Mouse (Mus musculus) layer of hippocampus, adult 9-10 months (tissue): Measurements from ENCODE around the gene Pbx3.

ENCODE experiments used
- DNase-seq: peaks from one replicate; pipeline ENCODE4 v3.0.0; 2022; ENCODE audit warnings: low spot score

Gene Pbx3

GRCm38 (mm10) chr2:34372305-34373301, at the start of gene Pbx3:
TSS of gene Pbx3 (minus strand) at chr2:34373142.
- peak; percentile 80 for DNase-seq

DNA sequence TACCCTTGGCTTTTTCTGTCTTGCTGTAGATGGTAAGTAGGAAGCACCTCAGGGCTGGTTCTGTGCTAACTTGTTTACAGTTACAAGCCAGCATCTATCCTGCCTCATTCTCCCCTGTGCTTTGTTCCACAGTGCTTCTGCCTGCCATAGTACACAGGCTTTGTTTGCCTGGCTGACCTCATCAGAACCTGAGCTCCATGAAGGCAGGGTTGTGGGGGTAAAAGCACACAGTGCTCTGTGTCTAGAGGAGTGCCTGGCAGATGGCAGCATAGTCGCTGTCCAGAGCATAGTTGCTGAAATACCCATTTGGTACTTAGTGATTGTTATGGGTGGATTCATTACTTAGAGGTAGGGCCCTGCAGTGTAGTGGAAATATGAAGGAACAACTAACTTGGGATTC, 47.3 kb upstream of the Pbx3 start:
- no peak for DNase-seq

GRCm38 (mm10) chr2:34409741-34410340, 36.9 kb upstream of the Pbx3 start:
- no peak for DNase-seq

- DNase-seq: no peak
Measured at GRCm38 (mm10) chr2:34408341-34408740, 35.4 kb upstream of the Pbx3 start.

- no peak for DNase-seq
Measured at GRCm38 (mm10) chr2:34407596-34407995, 34.7 kb upstream of the Pbx3 start.

GRCm38 (mm10) chr2:34406601-34407464, 33.9 kb upstream of the Pbx3 start, which contains the start of gene Mapkap1:
TSS of gene Mapkap1 (plus strand) at chr2:34406771.
- peak; percentile 87 for DNase-seq

DNA sequence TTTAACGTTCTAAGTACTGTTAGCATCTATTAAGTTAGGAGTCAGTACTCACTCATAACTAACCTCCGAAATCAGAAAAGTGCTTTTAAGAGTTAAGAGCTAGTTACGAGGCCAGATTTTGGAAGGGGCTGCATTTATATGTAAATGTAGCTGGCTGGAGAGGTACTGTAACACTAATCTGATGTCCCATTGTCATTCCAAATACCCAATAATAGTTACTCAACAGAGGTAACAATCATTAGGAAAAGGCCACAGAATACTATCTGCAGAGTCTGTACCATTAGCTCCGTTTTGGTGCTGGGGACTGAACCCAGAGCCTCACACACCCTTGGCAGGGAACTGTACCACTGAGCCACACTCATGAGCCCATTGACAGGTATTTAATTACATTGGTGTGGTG, 26.6 kb upstream of the Pbx3 start:
- no peak for DNase-seq

DNA sequence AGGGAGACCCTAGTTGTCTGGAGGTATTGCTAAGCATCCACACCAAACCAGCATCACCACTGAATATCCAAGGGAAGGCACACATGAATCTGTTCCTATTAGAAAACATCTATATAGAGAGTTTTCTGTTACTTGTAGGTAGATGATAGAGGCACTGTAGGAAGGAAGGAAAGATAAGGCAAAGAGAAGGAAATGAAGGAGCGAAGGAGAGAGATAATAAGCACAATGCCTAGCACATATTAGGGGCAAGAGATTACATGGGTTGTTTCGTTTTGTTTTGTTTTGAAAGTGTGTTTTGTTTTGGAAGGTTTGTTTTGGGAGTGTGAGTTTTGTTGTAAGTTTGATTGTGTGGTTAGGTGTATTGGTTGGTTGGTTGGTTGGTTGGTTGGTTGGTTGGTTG, 6.0 kb upstream of the Pbx3 start:
- no peak for DNase-seq

- DNase-seq: no peak
Measured at GRCm38 (mm10) chr2:34374349-34374748, 1.4 kb upstream of the Pbx3 start.

GRCm38 (mm10) chr2:34373886-34374285, 944 bp upstream of the Pbx3 start:
- DNase-seq: no peak

DNA sequence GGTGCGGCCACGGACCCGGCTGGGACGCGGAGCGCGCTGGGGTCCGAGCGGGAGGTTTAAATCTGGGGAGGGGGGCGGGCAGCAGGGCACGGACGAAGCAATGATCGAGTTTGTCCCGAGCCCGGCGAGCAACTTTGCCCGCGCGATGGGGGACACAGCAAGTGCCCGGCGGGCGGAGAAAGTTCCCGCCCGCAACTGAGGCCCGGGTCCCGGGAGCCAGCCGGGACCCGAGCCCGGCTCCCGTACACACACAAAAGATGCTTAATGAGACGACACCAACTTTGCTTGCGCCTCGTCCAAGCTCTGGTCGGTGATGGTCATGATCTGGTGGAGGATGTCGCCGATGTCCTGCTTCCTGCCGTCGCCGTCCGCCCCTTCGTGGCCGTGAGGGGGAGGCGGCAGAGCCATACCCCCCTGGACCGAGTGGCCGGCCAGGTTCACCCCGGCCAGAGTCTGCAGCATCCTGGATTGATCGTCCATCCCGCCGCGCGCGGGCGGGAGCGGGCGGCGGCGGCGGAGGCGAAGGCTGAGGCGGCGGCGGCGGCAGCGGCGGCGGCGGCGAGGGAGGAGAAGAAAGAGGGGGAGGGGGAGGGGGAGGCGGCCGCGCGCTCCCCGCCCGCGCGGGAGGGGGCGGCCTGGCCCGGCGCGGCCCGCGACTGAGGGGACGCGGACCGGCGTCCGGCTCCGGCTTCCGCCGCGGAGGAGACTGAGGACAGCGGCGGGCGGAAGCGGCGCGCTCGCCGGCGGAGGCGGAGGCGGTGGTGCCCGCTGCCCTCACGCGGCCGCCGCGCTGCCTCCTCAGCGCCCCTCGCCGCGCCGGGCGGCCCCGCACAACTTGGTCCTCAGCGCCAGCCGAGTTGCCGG, 1.3 kb downstream of the Pbx3 start:
- DNase-seq: no peak

DNA sequence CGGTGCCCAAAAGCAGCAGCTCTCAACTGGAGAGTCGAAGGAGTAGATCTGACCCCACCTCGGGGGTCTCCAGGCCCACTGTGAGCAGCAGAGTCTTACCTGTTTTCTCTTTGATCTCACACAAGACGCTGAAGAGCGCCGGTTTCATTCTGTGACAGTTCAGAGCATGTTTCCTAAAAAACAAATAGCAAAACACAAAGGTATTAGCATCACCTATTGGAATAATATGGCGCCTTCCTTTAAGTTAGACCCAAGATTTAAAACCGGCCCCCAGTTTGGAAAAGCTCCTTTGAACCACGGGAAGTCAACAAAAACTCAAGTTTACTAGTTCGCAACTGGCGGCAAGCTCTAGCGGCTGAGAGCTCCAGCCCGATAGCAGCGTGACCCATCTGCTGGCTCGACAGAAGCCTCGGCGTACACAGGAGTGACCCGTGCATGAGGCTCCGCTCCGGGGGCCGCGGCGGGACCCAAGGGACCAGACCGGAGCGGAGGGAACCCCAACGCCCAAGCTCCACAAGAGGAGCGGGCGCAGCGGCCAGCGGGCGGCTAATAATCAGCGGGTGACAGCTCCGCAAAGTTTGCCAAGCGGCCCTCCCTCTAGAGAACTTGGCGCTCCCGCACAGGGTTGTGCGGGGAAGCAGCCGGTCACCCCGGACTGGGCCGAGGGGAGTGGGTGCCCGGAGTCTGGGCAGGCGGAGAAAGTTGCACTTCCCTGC, 2.1 kb downstream of the Pbx3 start:
- no peak for DNase-seq

DNA sequence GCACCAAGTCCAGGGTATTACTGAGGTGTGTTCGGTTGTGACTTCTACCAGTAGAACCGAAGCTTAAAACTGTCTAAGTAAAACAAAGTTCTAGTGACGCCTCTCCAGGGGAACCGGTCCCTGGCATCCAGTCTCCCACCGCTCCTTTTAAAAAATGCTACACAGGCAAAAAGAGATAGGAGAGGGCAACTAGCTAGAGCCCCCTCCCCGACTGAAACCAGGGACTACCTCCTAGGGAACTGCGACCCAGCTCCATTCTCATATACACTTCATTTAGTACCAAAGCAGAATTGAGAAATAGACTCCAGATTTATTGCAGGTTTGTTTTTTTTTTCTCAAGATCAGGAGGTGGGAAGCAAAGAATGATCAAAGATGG, 2.6 kb downstream of the Pbx3 start:
- DNase-seq: no peak

- DNase-seq: no peak
Measured at GRCm38 (mm10) chr2:34368396-34368795, 4.5 kb downstream of the Pbx3 start.

- no peak for DNase-seq
Measured at GRCm38 (mm10) chr2:34367024-34367423, 5.9 kb downstream of the Pbx3 start.

DNA sequence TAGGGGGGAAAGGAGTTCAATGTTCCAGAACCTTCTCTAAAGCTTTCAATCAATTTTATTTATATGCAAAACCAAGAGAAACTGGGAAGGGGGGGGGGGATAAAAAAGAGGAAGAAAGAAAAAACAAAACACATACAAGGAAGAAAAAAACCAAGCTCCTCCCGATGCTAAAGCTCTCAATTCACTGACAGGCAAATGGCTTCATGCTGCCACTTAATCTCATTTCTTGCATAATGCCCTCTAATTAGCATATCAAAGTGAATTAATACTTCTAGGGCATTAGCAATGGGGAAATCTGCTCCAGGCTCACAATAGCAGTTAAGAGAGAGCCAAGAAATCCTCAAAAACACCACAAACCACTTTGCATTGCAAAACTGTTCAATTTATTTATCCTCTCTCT, 9.3 kb downstream of the Pbx3 start:
- DNase-seq: no peak

DNA sequence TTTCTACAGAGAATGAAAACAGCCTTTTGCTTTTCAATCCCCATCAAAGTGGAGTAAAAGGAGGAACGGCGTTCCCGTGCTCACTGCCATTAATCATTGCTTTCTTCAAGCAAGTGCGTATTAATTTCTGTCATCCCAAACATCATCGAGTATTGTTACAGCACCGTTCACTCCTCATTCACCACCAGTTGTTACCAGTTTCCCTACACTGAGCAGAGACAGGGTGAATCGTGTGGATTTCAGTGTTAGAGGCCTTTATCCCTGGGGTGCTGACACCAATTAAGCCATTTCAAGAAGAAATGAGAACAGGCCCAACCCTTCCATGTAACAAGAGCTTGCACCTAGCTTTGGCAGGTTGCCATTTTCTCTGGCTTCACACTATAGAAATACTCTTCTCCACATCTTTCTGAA, 17.1 kb downstream of the Pbx3 start:
- no peak for DNase-seq

DNA sequence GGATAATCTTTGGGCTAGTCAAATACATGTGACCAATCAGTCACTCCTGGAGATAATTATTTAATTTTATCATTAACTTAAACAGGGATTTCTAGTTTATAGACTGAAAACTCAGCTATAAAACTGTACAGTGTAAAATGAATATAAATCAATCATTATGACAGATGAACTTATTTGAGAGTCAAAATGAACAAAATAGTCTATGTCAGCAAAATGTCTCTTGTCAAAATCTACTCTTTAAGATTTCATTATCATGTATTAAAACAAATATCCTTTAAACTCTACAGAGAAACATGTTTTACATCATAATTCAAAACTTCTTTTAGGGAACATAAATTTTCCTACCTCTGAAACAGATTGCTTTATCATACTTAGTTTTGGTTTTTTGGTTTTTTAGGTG, 20.9 kb downstream of the Pbx3 start:
- no peak for DNase-seq

DNA sequence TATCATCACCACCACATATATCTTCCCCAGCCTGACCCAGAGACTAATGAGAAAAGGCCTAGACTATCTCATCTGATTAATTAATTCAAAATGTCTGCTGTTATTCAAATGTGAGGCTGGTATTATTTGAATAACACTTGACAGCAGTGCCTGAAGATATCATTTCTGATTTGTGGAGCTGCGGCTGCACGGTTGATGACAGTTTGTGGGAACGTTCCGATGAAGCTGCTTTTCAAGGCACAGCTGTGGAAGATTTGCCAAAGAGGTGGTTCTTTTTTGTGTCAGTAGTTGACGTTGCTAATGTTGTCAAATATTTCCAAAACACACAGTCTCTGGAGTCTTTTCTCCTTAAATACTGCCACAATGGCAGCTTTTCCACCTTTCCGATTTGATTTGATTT, 25.8 kb downstream of the Pbx3 start:
- DNase-seq: no peak

DNA sequence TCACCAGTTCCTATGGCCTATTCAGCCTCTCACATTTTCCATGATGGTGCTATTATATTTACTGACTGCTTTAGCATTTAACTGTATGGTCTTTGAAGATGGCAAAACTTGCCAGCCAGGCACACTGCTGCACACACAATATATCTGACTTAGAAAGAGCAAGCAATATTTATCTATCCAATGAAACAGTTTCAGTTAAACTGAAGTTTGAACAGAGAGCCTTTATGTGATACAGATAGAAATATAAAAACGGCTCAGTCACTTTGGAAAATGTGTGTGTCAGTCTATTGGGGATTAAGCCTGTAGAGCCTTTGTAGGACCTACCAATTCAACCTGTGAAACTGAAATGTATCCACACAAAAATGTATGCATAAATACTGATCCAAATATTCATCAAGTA, 74.3 kb downstream of the Pbx3 start:
- DNase-seq: no peak

DNA sequence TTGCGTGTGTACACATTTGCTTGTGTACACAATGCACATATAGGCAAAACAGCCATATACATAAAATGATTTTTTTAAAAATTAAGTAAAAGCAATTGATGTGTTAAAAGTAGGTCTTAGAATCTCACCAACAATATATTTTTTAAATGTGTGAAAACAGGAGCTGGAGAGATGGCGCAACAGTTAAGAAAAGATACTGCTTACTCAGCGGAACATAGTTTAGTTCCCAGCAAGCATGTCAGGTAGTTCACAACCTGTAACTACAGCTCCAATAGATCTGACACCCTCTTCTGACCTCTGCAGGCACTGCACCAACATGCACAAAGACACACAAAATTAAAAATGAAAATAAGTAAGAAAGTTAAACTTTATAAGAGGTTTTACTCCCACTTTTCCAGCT, 74.7 kb downstream of the Pbx3 start:
- no peak for DNase-seq
